Mouse (Mus musculus): ENCODE data around the gene Pbx4.

Pbx4 gene

GRCm38 (mm10) chr8:69808864-69809403, 23.4 kb upstream of the Pbx4 start:
- DNase-seq (ENCODE audit: low read depth, low spot score), result peak; percentile 56

- DNase-seq (ENCODE audit: low read depth, low spot score), result no peak
These were observed 22.5 kb upstream of the Pbx4 start for GRCm38 (mm10) chr8:69809820-69810219.

- DNase-seq (ENCODE audit: low read depth, low spot score), result no peak
These were observed 17.4 kb upstream of the Pbx4 start for GRCm38 (mm10) chr8:69814881-69815280.

- no peak for DNase-seq (ENCODE audit: low read depth, low spot score)
These were observed 16.9 kb upstream of the Pbx4 start for GRCm38 (mm10) chr8:69815396-69815795.

- no peak for DNase-seq (ENCODE audit: low read depth, low spot score)
These were observed 11.8 kb upstream of the Pbx4 start for GRCm38 (mm10) chr8:69820466-69820865.

DNA sequence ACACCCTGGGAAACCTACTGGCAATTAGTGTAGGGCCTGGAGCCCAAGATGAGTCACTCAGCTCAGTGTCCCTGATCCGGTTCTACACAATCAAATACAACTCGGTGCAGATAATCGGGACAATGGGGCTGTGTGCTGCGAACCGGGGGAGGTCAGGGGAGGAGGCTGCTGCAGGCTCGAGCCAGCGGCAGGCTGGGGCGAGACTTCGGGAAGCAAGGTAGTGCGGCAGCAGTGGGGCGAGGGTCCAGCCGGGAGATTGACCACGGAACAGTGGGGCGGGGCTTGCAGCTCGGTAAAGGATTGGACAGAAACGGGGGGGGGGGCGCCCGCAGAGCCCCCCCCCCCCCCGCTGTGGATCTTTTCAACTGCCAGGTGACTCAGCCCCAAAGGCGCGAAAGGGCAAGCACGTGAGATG, 10.3 kb upstream of the Pbx4 start:
- peak; percentile 64 for DNase-seq (ENCODE audit: low read depth, low spot score)

DNA sequence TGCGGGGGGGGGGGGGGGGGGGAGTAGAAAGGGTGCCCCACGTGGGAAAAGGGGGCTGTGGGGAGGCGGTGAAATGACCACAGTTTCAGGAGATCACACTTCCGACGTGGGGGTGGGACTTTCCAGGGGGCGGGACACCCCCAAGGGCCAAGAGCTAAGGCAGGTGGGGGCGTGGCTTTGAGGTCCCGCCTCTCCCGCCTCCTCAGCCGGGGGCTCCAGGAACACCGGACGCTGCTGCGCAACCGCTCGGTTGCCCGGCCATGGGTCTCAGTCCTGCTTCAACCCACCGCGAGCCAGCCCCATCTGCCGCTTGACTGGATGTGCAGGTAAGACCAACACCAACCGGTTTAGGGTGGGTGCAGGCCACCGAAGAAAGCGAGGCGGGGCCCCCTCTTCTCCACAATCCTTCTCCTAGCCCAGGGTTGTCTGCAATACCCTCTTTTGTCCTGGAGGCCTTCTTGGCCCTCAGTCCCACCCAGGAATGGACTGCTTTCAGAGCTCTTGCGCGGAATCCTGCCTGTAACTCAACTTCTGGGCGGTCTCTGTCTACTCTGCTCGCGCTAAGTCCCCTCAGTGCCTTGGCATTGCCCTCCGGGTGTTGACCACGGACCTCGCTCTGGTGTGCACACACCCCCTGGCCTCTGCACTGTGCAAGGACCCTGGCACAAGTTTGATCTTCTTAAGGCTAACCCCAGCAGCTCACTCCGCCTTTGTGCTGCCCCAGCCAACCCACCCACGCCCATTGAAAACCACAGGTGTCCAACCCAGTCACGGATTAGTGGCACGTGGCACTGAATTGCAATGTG, 9.7 kb upstream of the Pbx4 start, which contains the start of gene Lpar2:
Gene Lpar2, plus strand, starts transcription at position 44 of the 806 bp plus-strand sequence.
- peak; percentile 43 for DNase-seq (ENCODE audit: low read depth, low spot score)

DNA sequence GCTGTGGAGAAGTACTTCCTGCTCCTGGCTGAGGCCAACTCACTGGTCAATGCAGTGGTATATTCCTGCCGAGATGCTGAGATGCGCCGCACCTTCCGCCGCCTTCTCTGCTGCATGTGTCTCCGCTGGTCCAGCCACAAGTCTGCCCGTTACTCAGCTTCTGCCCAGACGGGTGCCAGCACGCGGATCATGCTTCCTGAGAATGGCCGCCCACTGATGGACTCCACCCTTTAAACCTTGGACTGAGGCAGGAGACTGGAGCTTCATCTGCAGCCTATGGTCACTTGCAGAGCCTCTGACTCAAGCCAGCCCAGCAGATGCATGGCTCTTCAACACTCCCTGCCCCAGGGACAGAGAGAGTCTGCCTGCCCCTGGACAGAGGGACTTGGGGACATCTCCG, 5.9 kb upstream of the Pbx4 start:
- no peak for DNase-seq (ENCODE audit: low read depth, low spot score)

- no peak for DNase-seq (ENCODE audit: low read depth, low spot score)
These were observed 4.9 kb downstream of the Pbx4 start for GRCm38 (mm10) chr8:69837057-69837682.

- peak; percentile 27 for DNase-seq (ENCODE audit: low read depth, low spot score)
These were observed 15.1 kb downstream of the Pbx4 start for GRCm38 (mm10) chr8:69847167-69848065.

GRCm38 (mm10) chr8:69848951-69849350, 16.7 kb downstream of the Pbx4 start:
- peak; percentile 99 for DNase-seq (ENCODE audit: low read depth, low spot score)

GRCm38 (mm10) chr8:69849899-69850298, 17.6 kb downstream of the Pbx4 start:
- DNase-seq (ENCODE audit: low read depth, low spot score), result peak; percentile 51

- peak; percentile 65 for DNase-seq (ENCODE audit: low read depth, low spot score)
These were observed 18.7 kb downstream of the Pbx4 start for GRCm38 (mm10) chr8:69850926-69851506.

DNA sequence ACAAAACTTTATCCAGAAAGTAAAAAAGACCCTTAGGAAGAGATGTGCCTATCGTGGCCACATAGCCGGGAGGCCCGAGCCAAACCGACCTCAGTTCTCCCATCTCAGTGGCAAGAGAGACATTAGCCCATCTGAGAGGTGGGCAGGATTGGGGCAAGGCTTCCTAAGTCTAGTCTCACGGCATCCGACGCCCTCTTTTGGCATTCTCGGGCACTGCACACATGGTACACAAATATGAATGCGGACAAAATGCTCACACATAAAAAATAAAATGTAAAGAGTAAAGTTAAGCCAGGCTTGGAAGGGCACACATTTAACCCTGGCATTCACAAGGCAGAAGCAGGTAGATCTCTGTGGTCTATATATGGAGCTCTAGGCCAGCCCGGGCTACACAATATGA, 21.6 kb downstream of the Pbx4 start:
- no peak for DNase-seq (ENCODE audit: low read depth, low spot score)

DNA sequence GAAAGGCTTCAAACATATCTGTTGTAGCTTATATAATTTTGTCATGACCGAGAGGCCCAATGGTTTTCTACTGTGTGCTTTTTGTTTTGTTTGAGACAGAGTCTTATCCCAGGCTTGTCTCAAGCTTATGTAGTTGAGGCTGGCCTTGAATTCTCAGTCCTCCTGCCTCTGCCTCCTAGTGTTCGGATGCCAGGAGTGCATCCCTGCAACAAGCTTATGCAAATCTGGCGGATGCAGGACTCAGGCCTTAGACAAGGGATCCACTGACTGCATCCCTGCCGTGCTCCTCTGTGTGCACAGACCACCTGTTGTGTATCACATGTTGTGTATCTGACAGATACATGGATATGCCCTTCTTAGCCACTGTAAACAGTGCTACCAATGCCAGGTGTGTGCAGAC, 28.5 kb downstream of the Pbx4 start:
- DNase-seq (ENCODE audit: low read depth, low spot score), result peak; percentile 46

DNA sequence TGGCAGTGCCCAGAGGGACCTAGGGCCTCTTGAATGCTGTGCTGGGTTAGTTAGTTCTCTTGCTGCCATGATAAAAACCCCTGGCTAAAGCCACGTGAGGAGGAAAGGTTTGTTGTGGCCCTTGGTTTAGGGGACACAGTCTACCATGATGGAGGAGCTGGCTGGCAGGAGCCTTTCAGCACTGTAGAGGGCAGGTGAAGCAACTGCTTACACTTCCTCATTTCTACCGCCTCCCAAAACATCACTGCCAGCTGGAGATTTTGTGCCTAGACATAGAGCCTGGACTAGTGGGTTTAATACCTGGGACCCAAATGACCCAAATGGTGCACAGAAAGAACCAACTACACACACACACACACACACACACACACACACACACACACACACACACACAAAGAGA, 29.0 kb downstream of the Pbx4 start:
- DNase-seq (ENCODE audit: low read depth, low spot score), result no peak

GRCm38 (mm10) chr8:69863387-69864020, 31.2 kb downstream of the Pbx4 start:
- no peak for DNase-seq (ENCODE audit: low read depth, low spot score)

- DNase-seq (ENCODE audit: low read depth, low spot score), result no peak
These were observed 31.9 kb downstream of the Pbx4 start for GRCm38 (mm10) chr8:69864180-69864579.

GRCm38 (mm10) chr8:69867696-69868326, 35.5 kb downstream of the Pbx4 start:
- peak; percentile 69 for DNase-seq (ENCODE audit: low read depth, low spot score)

GRCm38 (mm10) chr8:69870003-69870765, 37.9 kb downstream of the Pbx4 start:
- no peak for DNase-seq (ENCODE audit: low read depth, low spot score)
